Mouse (Mus musculus) MEL (cell line): ENCODE measurements around the gene Trmt61a.

ENCODE experiments used
- CHD1 ChIP-seq: IDR thresholded peaks from 2 replicates; pipeline ENCODE4 v1.6.1; 2012; ENCODE audit warnings: low read depth, mild to moderate bottlenecking, inconsistent platforms, low read length, improper control_type of control experiment
- CTCF ChIP-seq, 3 experiments: IDR thresholded peaks in 2 of 3; conservative IDR thresholded peaks in 1 of 3; 2 replicates each; pipeline ENCODE4 v1.5.1; 2011 to 2012; ENCODE audit warnings: low read length in 3 of 3, low read depth in 2 of 3, mild to moderate bottlenecking in 2 of 3, improper control_type of control experiment in 1 of 3, inconsistent platforms in 1 of 3, mixed read lengths in 1 of 3, moderate library complexity in 1 of 3; ENCODE audit not compliant: control insufficient read depth in 1 of 3, insufficient read depth in 1 of 3, poor library complexity in 1 of 3, severe bottlenecking in 1 of 3
- E2F4 ChIP-seq: IDR thresholded peaks from 2 replicates; pipeline ENCODE4 v1.6.1; 2011; ENCODE audit warnings: low read depth, low read length, improper control_type of control experiment, borderline replicate concordance
- JUND ChIP-seq: IDR thresholded peaks from 2 replicates; pipeline ENCODE4 v1.6.1; 2011; ENCODE audit warnings: low read depth, mild to moderate bottlenecking, improper control_type of control experiment, low read length

DNA sequence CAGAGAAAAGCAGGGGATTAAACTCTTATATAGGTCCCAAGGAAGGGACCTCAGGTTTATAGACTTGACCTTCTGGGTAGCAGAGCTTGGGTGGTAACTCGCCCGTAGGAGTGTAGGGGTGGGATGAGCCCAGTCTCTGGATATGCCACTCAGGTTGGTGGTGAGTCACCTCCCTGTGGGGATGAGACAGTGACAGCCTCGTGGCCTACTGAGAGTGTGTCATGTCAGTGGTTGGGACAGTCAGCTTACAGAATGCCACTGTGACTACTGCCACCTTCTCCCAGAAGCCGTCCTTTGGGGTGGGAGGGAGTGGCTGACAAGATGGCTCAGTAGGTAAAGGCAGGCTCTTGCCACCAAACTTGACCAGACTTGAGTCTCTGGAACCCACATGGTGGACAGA is 8.5 kb downstream of the Trmt61a start:
- TF ChIP-seq CHD1 (no peak), CTCF (IDR thresholded peaks at IDR 0.05 in 2 of 3, conservative IDR thresholded peaks at IDR 0.05 in 1 of 3; ENCODE audit: control insufficient read depth in 1 of 3, insufficient read depth in 1 of 3, low read depth in 2 of 3, low read length in 3 of 3, poor library complexity in 1 of 3, severe bottlenecking in 1 of 3) (no peak), JUND (no peak), E2F4 (no peak)
